Mouse (Mus musculus) E14TG2a.4 (cell line): ENCODE data around the gene Trip11.
A peak's percentile ranks its signal among the peaks of the same experiment; 100 is the strongest.

ENCODE experiments used
- CTCF ChIP-seq: conservative IDR thresholded peaks from 2 replicates; pipeline ENCODE4 v1.5.1; 2014; ENCODE audit warnings: low read length
- NANOG ChIP-seq: IDR thresholded peaks from 2 replicates; pipeline ENCODE4 v1.6.1; 2014; ENCODE audit warnings: borderline replicate concordance, low read length, mixed read lengths
- POU5F1 ChIP-seq: IDR thresholded peaks from 2 replicates; pipeline ENCODE4 v1.6.1; 2014; ENCODE audit warnings: low read length, borderline replicate concordance

GRCm38 (mm10) chr12:101811181-101811580 lies 101.9 kb downstream of the Trip11 start:
- TF ChIP-seq CTCF (peak; percentile 56), NANOG (no peak), POU5F1 (no peak)
